Mouse (Mus musculus) limb, embryonic 11.5 days (tissue): ENCODE measurements around the gene Fcgr1. TPM values are rescaled to one million over a fixed set of nuclear protein-coding genes. Genes with fewer than 3 reads are reported as not detected.
"Not testable (repeated sequence)": the region's sequence is repeated elsewhere in the genome, so short reads cannot be mapped to it uniquely, and the experiment has no call there.

Experiments used
- ATAC-seq: fragments of 200-750 bp; cut with Nextera tagmentation; 2 replicates; pipeline ENCODE4 v1.8.0; 2017; ENCODE audit warnings: low read depth; ENCODE audit not compliant: insufficient number of reproducible peaks, low FRiP score, low TSS enrichment
- DNase-seq: peaks from one replicate; pipeline ENCODE4 v3.0.0-alpha.2; 2015; ENCODE audit warnings: low spot score
- H3K27ac ChIP-seq: fragments of 300-500 bp; sonication (generic); replicated peaks from 2 replicates; pipeline ENCODE4 v1.5.1; 2014; ENCODE audit warnings: low read depth, mild to moderate bottlenecking, low read length
- H3K27me3 ChIP-seq: fragments of 300-500 bp; sonication (generic); 2 replicates; pipeline ENCODE4 v1.6.1; 2014; ENCODE audit warnings: mild to moderate bottlenecking, low read length, mixed read lengths; ENCODE audit not compliant: control insufficient read depth, insufficient read depth
- H3K36me3 ChIP-seq: fragments of 300-500 bp; sonication (generic); 2 replicates; pipeline ENCODE4 v1.6.1; 2014; ENCODE audit warnings: mild to moderate bottlenecking, low read length, moderate library complexity, mixed read lengths; ENCODE audit not compliant: control insufficient read depth, insufficient read depth
- H3K4me1 ChIP-seq: fragments of 300-500 bp; sonication (generic); 2 replicates; pipeline ENCODE4 v1.6.1; 2014; ENCODE audit warnings: low read length, mixed read lengths; ENCODE audit not compliant: control insufficient read depth, insufficient read depth
- H3K4me2 ChIP-seq: fragments of 300-500 bp; sonication (generic); 2 replicates; pipeline ENCODE4 v1.6.1; 2014; ENCODE audit warnings: low read depth, mild to moderate bottlenecking, moderate library complexity; ENCODE audit not compliant: severe bottlenecking
- H3K4me3 ChIP-seq: fragments of 300-500 bp; sonication (generic); 2 replicates; pipeline ENCODE4 v1.5.1; 2014; ENCODE audit warnings: low read depth, low read length
- H3K9ac ChIP-seq: fragments of 300-500 bp; sonication (generic); 2 replicates; pipeline ENCODE4 v1.6.1; 2014; ENCODE audit warnings: mild to moderate bottlenecking, low read length
- H3K9me3 ChIP-seq: fragments of 300-500 bp; sonication (generic); 2 replicates; pipeline ENCODE4 v1.6.1; 2016; ENCODE audit warnings: low read length; ENCODE audit not compliant: control insufficient read depth
- WGBS: fragments of 180-500 bp; shearing (Covaris S2); extraction: QIAGEN DNeasy Blood & Tissue Kit; methylation state at CpG from one replicate; pipeline ENCODE4 v1.1.7; 2014; 5-methylcytosine and 5-hydroxymethylcytosine counted together
- polyA plus RNA-seq: library from polyadenylated mRNA; unstranded; fragments of >200 nt; fragmentation: Nextera tagmentation; extraction: Ambion mirVana; gene quantifications from 2 replicates; pipeline ENCODE4 v1.2.1, GENCODE M21; 2014

Fcgr1 gene
- polyA plus RNA-seq, 1 experiment from 2014 or later = 0.67 TPM

- DNase-seq = no peak
- Histone ChIP-seq H3K4me3 (no peak overlapping the region), H3K27me3 (no peaks in the 10 kb centered on the region), H3K9me3 (no peaks in the 10 kb centered on the region), H3K36me3 (no peaks in the 10 kb centered on the region), H3K4me1 (no peaks in the 10 kb centered on the region), H3K27ac (no peak overlapping the region), H3K4me2 (no peak overlapping the region), H3K9ac (no peak overlapping the region)
- ATAC-seq = no peak
- WGBS = 84% methylated on average over 4 of the region's 4 CpGs
Measured at GRCm38 (mm10) chr3:96298360-96298759, 4.6 kb upstream of the Fcgr1 start.

DNA sequence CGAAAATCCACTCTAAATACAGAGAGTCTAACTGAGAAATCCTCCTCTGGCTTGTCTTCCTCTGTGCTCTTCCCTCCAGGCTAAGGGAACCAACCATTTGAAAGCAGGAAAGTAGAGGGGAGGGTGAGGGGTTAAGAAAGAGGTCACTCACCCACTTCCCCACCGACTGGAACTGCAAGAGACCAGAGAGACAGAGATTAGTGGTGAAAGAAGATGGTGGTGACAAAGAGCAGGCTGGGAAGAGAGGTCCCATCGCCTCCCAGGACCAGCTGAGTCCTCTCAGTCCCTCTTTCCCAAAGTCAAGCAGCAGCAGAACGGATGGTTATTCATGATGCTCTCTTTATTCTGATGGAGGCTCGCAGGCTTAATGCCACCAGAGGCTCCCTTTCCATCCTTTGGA lies 401 bp downstream of the Fcgr1 start:
- H3K4me1 ChIP-seq = no peaks in the 10 kb centered on the region
- no peaks in the 10 kb centered on the region for H3K36me3 ChIP-seq
- no peak overlapping the region for H3K9ac ChIP-seq
- 62% methylated on average over 5 of the region's 5 CpGs for WGBS
- no peak overlapping the region for H3K4me3 ChIP-seq
- DNase-seq = no peak
- no peaks in the 10 kb centered on the region for H3K9me3 ChIP-seq
- no peak overlapping the region for H3K4me2 ChIP-seq
- no peak overlapping the region for H3K27ac ChIP-seq
- no peaks in the 10 kb centered on the region for H3K27me3 ChIP-seq
- no peak for ATAC-seq

DNA sequence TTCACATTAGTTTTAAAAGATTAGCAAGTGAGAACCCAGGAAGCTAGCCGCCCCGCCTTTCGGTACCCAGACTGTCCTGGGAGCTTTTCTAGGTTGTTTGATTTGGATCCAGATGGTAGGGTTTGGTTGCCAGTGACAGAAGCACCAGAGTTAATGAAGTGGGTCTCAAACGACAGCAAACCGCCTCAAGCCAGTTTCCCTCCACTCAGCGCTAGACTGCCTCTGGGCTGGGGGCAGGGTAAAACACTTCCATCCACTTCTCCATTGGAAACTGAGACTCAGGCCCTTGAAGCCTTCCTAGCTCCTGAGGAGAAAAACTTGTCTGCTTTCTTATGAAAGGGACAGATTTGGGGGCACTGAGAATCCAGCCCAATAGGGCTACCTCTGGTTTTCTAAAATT lies 1.1 kb downstream of the Fcgr1 start:
- WGBS = 41% methylated on average over 6 of the region's 6 CpGs
- no peaks in the 10 kb centered on the region for H3K27me3 ChIP-seq
- ATAC-seq (no peak), DNase-seq (peak; percentile 20)
- no peak overlapping the region for H3K9ac ChIP-seq
- H3K9me3 ChIP-seq = no peaks in the 10 kb centered on the region
- no peaks in the 10 kb centered on the region for H3K4me1 ChIP-seq
- no peak overlapping the region for H3K4me2 ChIP-seq
- no peaks in the 10 kb centered on the region for H3K36me3 ChIP-seq
- H3K4me3 ChIP-seq = no peak overlapping the region
- no peak overlapping the region for H3K27ac ChIP-seq

GRCm38 (mm10) chr3:96290727-96291126 lies 3.0 kb downstream of the Fcgr1 start:
- not testable (repeated sequence) for ATAC-seq, H3K9ac ChIP-seq

GRCm38 (mm10) chr3:96289201-96289600 lies 4.6 kb downstream of the Fcgr1 start:
- H3K36me3 ChIP-seq = no peaks in the 10 kb centered on the region
- H3K4me2 ChIP-seq = no peak overlapping the region
- WGBS = 79% methylated on average over 3 of the region's 3 CpGs
- H3K4me1 ChIP-seq = no peaks in the 10 kb centered on the region
- H3K27ac ChIP-seq = no peak overlapping the region
- ATAC-seq (no peak), DNase-seq (peak; percentile 16)
- H3K9ac ChIP-seq = no peak overlapping the region
- H3K27me3 ChIP-seq = no peaks in the 10 kb centered on the region
- no peaks in the 10 kb centered on the region for H3K9me3 ChIP-seq
- H3K4me3 ChIP-seq = no peak overlapping the region

More at GRCm38 (mm10) chr3:96290727-96291126, 3.0 kb downstream of the Fcgr1 start:
- not testable (repeated sequence) for H3K27ac ChIP-seq, H3K4me3 ChIP-seq, DNase-seq, H3K4me2 ChIP-seq, H3K9me3 ChIP-seq, H3K36me3 ChIP-seq, H3K27me3 ChIP-seq, H3K4me1 ChIP-seq
- WGBS = 94% methylated on average over 3 of the region's 3 CpGs

GRCm38 (mm10) chr3:96287334-96287733 lies 6.4 kb downstream of the Fcgr1 start:
- not testable (repeated sequence) for ATAC-seq, H3K27ac ChIP-seq, H3K27me3 ChIP-seq, H3K9me3 ChIP-seq, H3K4me1 ChIP-seq, H3K36me3 ChIP-seq, H3K4me3 ChIP-seq, H3K9ac ChIP-seq, H3K4me2 ChIP-seq
- DNase-seq = peak; percentile 4
- WGBS = 87% methylated on average over 11 of the region's 11 CpGs

- no peak overlapping the region for H3K4me3 ChIP-seq
- no peak overlapping the region for H3K4me2 ChIP-seq
- H3K27me3 ChIP-seq = no peaks in the 10 kb centered on the region
- H3K36me3 ChIP-seq = no peaks in the 10 kb centered on the region
- H3K27ac ChIP-seq = no peak overlapping the region
- no peaks in the 10 kb centered on the region for H3K9me3 ChIP-seq
- H3K9ac ChIP-seq = no peak overlapping the region
- ATAC-seq (no peak), DNase-seq (peak; percentile 59)
- WGBS = 22% methylated on average over 4 of the region's 4 CpGs
- H3K4me1 ChIP-seq = no peaks in the 10 kb centered on the region
Measured at GRCm38 (mm10) chr3:96284457-96284856, 9.3 kb downstream of the Fcgr1 start.

- no peaks in the 10 kb centered on the region for H3K27me3 ChIP-seq
Measured at GRCm38 (mm10) chr3:96280660-96281059, 13.1 kb downstream of the Fcgr1 start.

More at GRCm38 (mm10) chr3:96280660-96281059, 13.1 kb downstream of the Fcgr1 start:
- H3K4me1 ChIP-seq = no peaks in the 10 kb centered on the region
- no peak overlapping the region for H3K4me2 ChIP-seq
- H3K9me3 ChIP-seq = no peaks in the 10 kb centered on the region
- no peak overlapping the region for H3K27ac ChIP-seq
- ATAC-seq (no peak), DNase-seq (no peak)
- no peaks in the 10 kb centered on the region for H3K36me3 ChIP-seq
- WGBS = 49% methylated on average over 6 of the region's 6 CpGs
- no peak overlapping the region for H3K4me3 ChIP-seq
- no peak overlapping the region for H3K9ac ChIP-seq
